Mouse (Mus musculus) bone marrow, adult 2 months (tissue): Measurements from ENCODE around the gene Hic1.

ENCODE experiments used
- CTCF ChIP-seq: fragments of 200-500 bp; IDR thresholded peaks from 2 replicates; pipeline ENCODE4 v1.5.1; 2011; ENCODE audit warnings: low read length, control low read depth; ENCODE audit not compliant: control insufficient read depth, insufficient read depth
- POLR2A ChIP-seq: fragments of 200-500 bp; IDR thresholded peaks from 2 replicates; pipeline ENCODE4 v1.6.1; 2011; ENCODE audit warnings: low read depth, mild to moderate bottlenecking, control low read depth, low read length, borderline replicate concordance; ENCODE audit not compliant: control insufficient read depth

DNA sequence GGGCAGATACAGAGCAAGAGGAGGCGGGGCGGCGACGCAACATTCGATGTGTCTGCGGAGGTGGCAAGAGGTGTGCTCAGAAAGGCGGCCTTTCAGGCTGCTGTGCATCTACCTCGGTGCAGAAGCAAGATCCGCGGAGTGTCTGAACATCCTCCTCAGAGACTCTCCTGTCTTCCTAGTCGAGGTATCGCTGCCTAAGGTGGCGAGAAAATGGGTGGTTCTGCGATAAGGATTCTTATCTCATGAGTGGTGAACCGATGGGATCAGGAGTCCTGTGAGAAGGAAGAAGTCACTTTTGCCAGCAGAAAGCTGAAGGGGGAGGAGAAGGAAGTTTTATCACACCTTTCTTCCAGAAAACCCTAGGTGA is 4.5 kb upstream of the Hic1 start:
- no peak for TF ChIP-seq CTCF
- no peak for TF ChIP-seq POLR2A
